In genomic region chr3:89387632-89388031, GRCm38 (mm10) we compare ENCODE assay signal across 11 mouse cellular contexts. TPM values are rescaled to one million over a fixed set of nuclear protein-coding genes. Genes with fewer than 3 reads are reported as not detected.
DNase-seq lines count a peak whose midpoint lies in the region; ATAC-seq and TF ChIP-seq lines count a peak whose summit lies in the region.
"Had no signal": no experiment of that assay in that cellular context is flagged by ENCODE, and none has a peak within 500 bp of the region (broad histone marks: within the 10 kb centered on the region; RNA-seq: fewer than 3 reads in every experiment).

No protein-coding gene starts in this region.

- no peak for TF ChIP-seq EP300 in liver, postnatal 0 days (IDR thresholded peaks at IDR 0.05; ENCODE audit: low read depth)

- peaks cover 2% of the 10 kb centered on the region; the same call in 1 of the 2 replicates for H3K36me3 ChIP-seq in liver, adult 2 months (ENCODE audit: control insufficient read depth, insufficient read depth, low read length)
- 0 out of 2 replicates have a peak, but pooled peaks cover 5% of the 10 kb centered on the region for H3K36me3 ChIP-seq in liver, postnatal 0 days (replicated peaks; ENCODE audit: insufficient read depth, low read length)
- H3K36me3 ChIP-seq: hindbrain, embryonic 13.5 days; midbrain, embryonic 12.5 days had no signal

- no peak for TF ChIP-seq POLR2A in liver, adult 2 months (IDR thresholded peaks at IDR 0.05; ENCODE audit: extremely low read depth, insufficient read depth, low read length)

- H3K4me3 ChIP-seq in liver, adult 2 months (ENCODE audit: insufficient read depth, low read depth, low read length) = no peak overlapping the region
- peak overlapping the region; percentile 36 for H3K4me3 ChIP-seq in liver, postnatal 0 days (ENCODE audit: low read depth, low read length)
- H3K4me3 ChIP-seq in left cerebral cortex, adult 2 months = no peak overlapping the region
- H3K4me3 ChIP-seq: hindbrain, embryonic 13.5 days; midbrain, embryonic 12.5 days had no signal

- H3K4me1 ChIP-seq in liver, adult 2 months (ENCODE audit: control insufficient read depth, insufficient read depth, low read length) = peaks cover 32% of the 10 kb centered on the region
- peaks cover 51% of the 10 kb centered on the region for H3K4me1 ChIP-seq in liver, postnatal 0 days (ENCODE audit: insufficient read depth)

- H3K79me2 ChIP-seq in liver, adult 2 months (ENCODE audit: control insufficient read depth, insufficient read depth, low read length) = peaks cover 76% of the 10 kb centered on the region

- intact Hi-C loops in left cerebral cortex, adult 2 months (cut with DNase I) = no loop called here

- peak; percentile 31 for ATAC-seq in common myeloid progenitor, adult 5-6 weeks (replicated peaks; ENCODE audit: low read depth, poor library complexity, severe bottlenecking)
- no peak for ATAC-seq in liver, postnatal 0 days

- no peaks in the 10 kb centered on the region for H3K27me3 ChIP-seq in liver, adult 2 months (ENCODE audit: control insufficient read depth, insufficient read depth, low read length)
- peaks cover 10% of the 10 kb centered on the region for H3K27me3 ChIP-seq in liver, postnatal 0 days (ENCODE audit: insufficient read depth, low read length)

- TF ChIP-seq CTCF in liver, adult 2 months (IDR thresholded peaks at IDR 0.05; ENCODE audit: low read depth, low read length) = no peak
- peak; percentile 17; the same call in 1 of the 2 replicates for TF ChIP-seq CTCF in liver, postnatal 0 days (IDR thresholded peaks at IDR 0.05; ENCODE audit: low read depth)
- no peak for TF ChIP-seq CTCF in left cerebral cortex, adult 2 months (IDR thresholded peaks at IDR 0.05)

- H3K4me2 ChIP-seq in liver, postnatal 0 days (ENCODE audit: low read depth, low read length) = peak overlapping the region; percentile 60
- H3K4me2 ChIP-seq: hindbrain, embryonic 13.5 days; midbrain, embryonic 12.5 days had no signal

- H3K27ac ChIP-seq in liver, adult 2 months (replicated peaks; ENCODE audit: insufficient read depth, low read depth, low read length) = no peak overlapping the region
- peak overlapping the region; percentile 99 for H3K27ac ChIP-seq in liver, postnatal 0 days (ENCODE audit: low read depth)
- H3K27ac ChIP-seq in left cerebral cortex, adult 2 months = no peak overlapping the region
- H3K27ac ChIP-seq: hindbrain, embryonic 13.5 days; midbrain, embryonic 12.5 days had no signal

- DNase-seq in adrenal gland, adult 2 months = peak; percentile 63
- DNase-seq in adrenal gland, adult 8-10 months = no peak
- no peak for DNase-seq in liver, adult 2 months (ENCODE audit: extremely low read depth, low read depth, low spot score)
- DNase-seq in liver = no peak
- no peak for DNase-seq in liver, postnatal 0 days
- no peak for DNase-seq in left cerebral cortex, adult 2 months (ENCODE audit: extremely low spot score in 1 of 2, low spot score in 2 of 2)
- DNase-seq in layer of hippocampus, postnatal 25 days (ENCODE audit: extremely low spot score in 1 of 2, low spot score in 1 of 2) = no peak
- DNase-seq: right cerebral cortex, postnatal 25 days had no signal

- 84% methylated on average over 11 of the region's 11 CpGs for WGBS in liver, adult 2 months
- 59% methylated on average over 11 of the region's 11 CpGs for WGBS in liver, postnatal 0 days (ENCODE audit: insufficient replicate concordance)

- no peaks in the 10 kb centered on the region for H3K9me3 ChIP-seq in liver, postnatal 0 days (ENCODE audit: low read length)
- H3K9me3 ChIP-seq: hindbrain, embryonic 13.5 days; midbrain, embryonic 12.5 days had no signal

- 0 out of 2 replicates have a peak overlapping the region, but pooled peaks have one; percentile 6 for H3K9ac ChIP-seq in liver, adult 2 months (ENCODE audit: low read depth, low read length)
- peak overlapping the region; percentile 40 for H3K9ac ChIP-seq in liver, postnatal 0 days (replicated peaks)
- H3K9ac ChIP-seq: midbrain, embryonic 12.5 days had no signal

RNA-seq across cellular contexts. Expression of gene Zbtb7b, which starts 6.9 kb away (rescaled TPM):
- total RNA-seq in adrenal gland, adult 2 months (2021) = 100 to 1,000 TPM in 1 of 2 experiments, 10 to 100 TPM in 1; 84.0 to 102 TPM
- 117 and 121 TPM in 2 replicates for polyA plus RNA-seq in adrenal gland, adult 2 months (2012; rRNA removed)
- total RNA-seq in adrenal gland, adult 8-10 months (2022) = 10 to 100 TPM; 59.9 to 98.9 (median 77.9) TPM
- 28.9 and 31.9 TPM in 2 replicates for total RNA-seq in liver, adult 2 months (2014; rRNA removed)
- 85.0 and 87.2 TPM in 2 replicates for polyA plus RNA-seq in liver, adult 2 months (2012; rRNA removed)
- total RNA-seq in common myeloid progenitor, adult 5-6 weeks (2017) = 5.0 and 5.3 TPM in 2 replicates
- polyA plus RNA-seq in liver, postnatal 0 days (2015; fragmentation: Nextera tagmentation; extraction: Ambion mirVana) = 4.1 and 4.7 TPM in 2 replicates
- total RNA-seq in left cerebral cortex, adult 2 months (2021) = 10 to 100 TPM; 12.4 to 13.2 TPM
- total RNA-seq in layer of hippocampus, postnatal 25 days (2021) = 10 to 100 TPM; 12.3 to 14.4 TPM

RNA-seq across cellular contexts. Expression of gene Lenep, which starts 15.0 kb away (rescaled TPM):
- total RNA-seq in adrenal gland, adult 2 months (2021) = 1 to 10 TPM; 1.7 to 1.8 TPM
- polyA plus RNA-seq in adrenal gland, adult 2 months (2012; rRNA removed) = 0.58 TPM in 1 of 2 replicates, not detected in the other
- total RNA-seq in adrenal gland, adult 8-10 months (2022) = 1 to 10 TPM in 2 of 4 experiments, under 1 TPM in 1, not detected in 1; 0.22 to 3.1 (median 1.3) TPM
- total RNA-seq in liver, adult 2 months (2014; rRNA removed) = not detected in 2 replicates
- polyA plus RNA-seq in liver, adult 2 months (2012; rRNA removed) = not detected in 2 replicates
- total RNA-seq in common myeloid progenitor, adult 5-6 weeks (2017) = 1.6 TPM in 1 of 2 replicates, not detected in the other
- not detected in 2 replicates for polyA plus RNA-seq in liver, postnatal 0 days (2015; fragmentation: Nextera tagmentation; extraction: Ambion mirVana)
- total RNA-seq in left cerebral cortex, adult 2 months (2021) = 1 to 10 TPM; 1.1 to 3.5 TPM
- total RNA-seq in layer of hippocampus, postnatal 25 days (2021) = 1 to 10 TPM; 3.7 to 5.0 TPM

RNA-seq across cellular contexts. Expression of gene Dcst1, which starts 22.6 kb away (rescaled TPM):
- under 1 TPM in 1 of 2 experiments, not detected in 1; 0.41 TPM for total RNA-seq in adrenal gland, adult 2 months (2021)
- 0.46 and 0.53 TPM in 2 replicates for polyA plus RNA-seq in adrenal gland, adult 2 months (2012; rRNA removed)
- 1 to 10 TPM in 2 of 4 experiments, under 1 TPM in 2; 0.20 to 2.2 (median 0.97) TPM for total RNA-seq in adrenal gland, adult 8-10 months (2022)
- not detected in 2 replicates for total RNA-seq in liver, adult 2 months (2014; rRNA removed)
- 0.04 TPM in 1 of 2 replicates, not detected in the other for polyA plus RNA-seq in liver, adult 2 months (2012; rRNA removed)
- 0.09 TPM in 1 of 2 replicates, not detected in the other for total RNA-seq in common myeloid progenitor, adult 5-6 weeks (2017)
- 0.13 and 0.15 TPM in 2 replicates for polyA plus RNA-seq in liver, postnatal 0 days (2015; fragmentation: Nextera tagmentation; extraction: Ambion mirVana)
- total RNA-seq in left cerebral cortex, adult 2 months (2021) = under 1 TPM in 1 of 2 experiments, not detected in 1; 0.28 TPM
- not detected for total RNA-seq in layer of hippocampus, postnatal 25 days (2021)

RNA-seq across cellular contexts. Expression of gene Flad1, which starts 24.0 kb away (rescaled TPM):
- total RNA-seq in adrenal gland, adult 2 months (2021) = 10 to 100 TPM; 32.2 to 50.7 TPM
- 33.2 and 45.2 TPM in 2 replicates for polyA plus RNA-seq in adrenal gland, adult 2 months (2012; rRNA removed)
- 10 to 100 TPM; 25.7 to 39.9 (median 33.0) TPM for total RNA-seq in adrenal gland, adult 8-10 months (2022)
- 29.0 and 33.0 TPM in 2 replicates for total RNA-seq in liver, adult 2 months (2014; rRNA removed)
- polyA plus RNA-seq in liver, adult 2 months (2012; rRNA removed) = 62.6 and 67.3 TPM in 2 replicates
- 7.1 and 12.0 TPM in 2 replicates for total RNA-seq in common myeloid progenitor, adult 5-6 weeks (2017)
- 18.8 and 20.0 TPM in 2 replicates for polyA plus RNA-seq in liver, postnatal 0 days (2015; fragmentation: Nextera tagmentation; extraction: Ambion mirVana)
- 10 to 100 TPM; 34.5 to 37.8 TPM for total RNA-seq in left cerebral cortex, adult 2 months (2021)
- 10 to 100 TPM; 32.4 to 33.3 TPM for total RNA-seq in layer of hippocampus, postnatal 25 days (2021)

RNA-seq across cellular contexts. Expression of gene Dcst2, which starts 25.9 kb away (rescaled TPM):
- total RNA-seq in adrenal gland, adult 2 months (2021) = 1 to 10 TPM in 1 of 2 experiments, under 1 TPM in 1; 0.40 to 1.3 TPM
- polyA plus RNA-seq in adrenal gland, adult 2 months (2012; rRNA removed) = 0.61 and 1.2 TPM in 2 replicates
- total RNA-seq in adrenal gland, adult 8-10 months (2022) = under 1 TPM; 0.43 to 0.78 (median 0.46) TPM
- not detected in 2 replicates for total RNA-seq in liver, adult 2 months (2014; rRNA removed)
- 0.05 TPM in 1 of 2 replicates, not detected in the other for polyA plus RNA-seq in liver, adult 2 months (2012; rRNA removed)
- total RNA-seq in common myeloid progenitor, adult 5-6 weeks (2017) = not detected in 2 replicates
- polyA plus RNA-seq in liver, postnatal 0 days (2015; fragmentation: Nextera tagmentation; extraction: Ambion mirVana) = 0.05 TPM in 1 of 2 replicates, not detected in the other
- total RNA-seq in left cerebral cortex, adult 2 months (2021) = under 1 TPM; 0.29 to 0.40 TPM
- total RNA-seq in layer of hippocampus, postnatal 25 days (2021) = under 1 TPM; 0.20 to 0.42 TPM
